Mouse (Mus musculus) neural tube, embryonic 14.5 days (tissue): ENCODE measurements around the gene Gm44502. TPM values are rescaled to one million over a fixed set of nuclear protein-coding genes. Genes with fewer than 3 reads are reported as not detected.

ENCODE experiments used
- ATAC-seq: fragments of 200-750 bp; cut with Nextera tagmentation; 2 replicates; pipeline ENCODE4 v1.8.0; 2017; ENCODE audit warnings: low read depth, mild to moderate bottlenecking, moderate TSS enrichment, moderate library complexity
- H3K27ac ChIP-seq: fragments of 300-500 bp; sonication (generic); 2 replicates; pipeline ENCODE4 v1.5.1; 2014; ENCODE audit warnings: low read depth, mild to moderate bottlenecking, control low read depth, low read length, moderate library complexity, mixed read lengths
- H3K27me3 ChIP-seq: fragments of 300-500 bp; sonication (generic); 2 replicates; pipeline ENCODE4 v1.6.1; 2014; ENCODE audit warnings: low read length; ENCODE audit not compliant: control insufficient read depth, insufficient read depth
- H3K36me3 ChIP-seq: fragments of 300-500 bp; sonication (generic); 2 replicates; pipeline ENCODE4 v1.6.1; 2014; ENCODE audit warnings: low read length, mixed read lengths; ENCODE audit not compliant: control insufficient read depth, insufficient read depth
- H3K4me1 ChIP-seq: fragments of 300-500 bp; sonication (generic); 2 replicates; pipeline ENCODE4 v1.6.1; 2014; ENCODE audit warnings: low read length; ENCODE audit not compliant: control insufficient read depth, insufficient read depth
- H3K4me2 ChIP-seq: fragments of 300-500 bp; sonication (generic); 2 replicates; pipeline ENCODE4 v1.6.1; 2014; ENCODE audit warnings: mild to moderate bottlenecking, low read depth, low read length, control low read depth
- H3K4me3 ChIP-seq: fragments of 300-500 bp; sonication (generic); 2 replicates; pipeline ENCODE4 v1.5.1; 2014; ENCODE audit warnings: low read depth, low read length, control low read depth, mixed read lengths
- H3K9ac ChIP-seq: fragments of 300-500 bp; sonication (generic); replicated peaks from 2 replicates; pipeline ENCODE4 v1.6.1; 2014; ENCODE audit warnings: low read depth, mild to moderate bottlenecking, control low read depth, low read length, mixed read lengths
- H3K9me3 ChIP-seq: fragments of 300-500 bp; sonication (generic); 2 replicates; pipeline ENCODE4 v1.6.1; 2016; ENCODE audit warnings: low read length; ENCODE audit not compliant: control insufficient read depth
- WGBS: fragments of 180-500 bp; shearing (Covaris S2); extraction: QIAGEN DNeasy Blood & Tissue Kit; methylation state at CpG from one replicate; pipeline ENCODE4 v1.1.7; 2014; 5-methylcytosine and 5-hydroxymethylcytosine counted together
- polyA plus RNA-seq: library from polyadenylated mRNA; unstranded; fragments of >200 nt; fragmentation: Nextera tagmentation; extraction: Ambion mirVana; gene quantifications from 2 replicates; pipeline ENCODE4 v1.2.1, GENCODE M21; 2014

Gene Gm44502
- polyA plus RNA-seq, 1 experiment from 2014 or later: 0.20 TPM

GRCm38 (mm10) chr15:89473921-89474320, 44.4 kb upstream of the Gm44502 start:
- 95% methylated on average over 8 of the region's 8 CpGs for WGBS
- Histone ChIP-seq H3K4me3 (no peak overlapping the region), H3K27me3 (no peaks in the 10 kb centered on the region), H3K4me2 (no peak overlapping the region), H3K9me3 (no peaks in the 10 kb centered on the region), H3K9ac (no peak overlapping the region), H3K4me1 (peaks cover 5% of the 10 kb centered on the region; the same call in 1 of the 2 replicates), H3K27ac (no peak overlapping the region), H3K36me3 (no peaks in the 10 kb centered on the region)
- no peak for ATAC-seq

DNA sequence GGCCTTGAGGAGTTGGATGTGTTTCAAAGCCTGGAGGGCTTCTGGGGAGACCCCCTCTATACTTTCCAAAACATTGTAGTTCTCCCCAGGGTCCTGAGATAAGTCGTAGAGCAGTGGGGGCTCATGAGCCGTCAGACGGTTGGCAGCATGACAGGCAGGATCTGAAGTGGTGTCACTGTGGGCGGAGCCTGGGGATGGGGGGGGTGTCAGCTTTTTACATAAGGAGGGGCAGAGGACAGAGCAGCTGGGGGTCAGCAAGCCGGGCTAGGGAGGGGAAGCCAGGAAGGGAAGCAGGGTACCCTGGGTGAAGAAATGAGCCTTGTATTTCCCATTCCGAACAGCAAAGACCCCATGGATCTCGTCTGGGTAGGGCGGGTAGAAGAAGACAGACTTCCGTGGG, 43.9 kb upstream of the Gm44502 start:
- WGBS: 82% methylated on average over 9 of the region's 9 CpGs
- Histone ChIP-seq H3K27ac (no peak overlapping the region), H3K9ac (no peak overlapping the region), H3K4me1 (peaks cover 5% of the 10 kb centered on the region; the same call in 1 of the 2 replicates), H3K9me3 (no peaks in the 10 kb centered on the region), H3K36me3 (no peaks in the 10 kb centered on the region), H3K4me3 (no peak overlapping the region), H3K4me2 (no peak overlapping the region), H3K27me3 (no peaks in the 10 kb centered on the region)
- ATAC-seq: no peak

GRCm38 (mm10) chr15:89471476-89471875, 42.0 kb upstream of the Gm44502 start:
- no peaks in the 10 kb centered on the region for H3K36me3 ChIP-seq
- no peak overlapping the region for H3K27ac ChIP-seq
- no peak overlapping the region for H3K9ac ChIP-seq
- H3K27me3 ChIP-seq: no peaks in the 10 kb centered on the region
- H3K4me1 ChIP-seq: peaks cover 5% of the 10 kb centered on the region; the same call in 1 of the 2 replicates
- no peak for ATAC-seq
- no peak overlapping the region for H3K4me2 ChIP-seq
- H3K4me3 ChIP-seq: no peak overlapping the region
- H3K9me3 ChIP-seq: no peaks in the 10 kb centered on the region
- 93% methylated on average over 4 of the region's 4 CpGs for WGBS

DNA sequence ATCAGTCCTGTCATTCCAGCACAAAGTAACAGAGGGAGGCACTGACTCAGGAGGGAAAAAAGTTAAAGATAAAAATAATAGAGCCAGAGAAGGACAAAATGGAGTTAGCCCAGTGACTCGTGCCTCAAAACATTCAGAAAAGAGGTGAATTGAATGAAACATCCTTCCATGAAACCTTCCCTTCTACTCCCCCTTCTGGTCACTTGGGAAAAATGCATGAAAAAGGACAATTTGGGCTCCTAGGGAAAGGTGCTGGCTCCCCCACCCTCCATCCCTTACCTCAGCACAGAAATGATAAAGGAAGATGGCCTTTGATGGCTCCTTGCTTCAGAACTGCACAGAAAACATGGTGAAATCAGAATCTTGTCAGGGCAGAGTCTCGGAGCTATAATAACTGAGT, 39.1 kb upstream of the Gm44502 start:
- no peaks in the 10 kb centered on the region for H3K27me3 ChIP-seq
- ATAC-seq: no peak
- H3K4me3 ChIP-seq: no peak overlapping the region
- no peaks in the 10 kb centered on the region for H3K4me1 ChIP-seq
- H3K9me3 ChIP-seq: no peaks in the 10 kb centered on the region
- no peak overlapping the region for H3K27ac ChIP-seq
- no peak overlapping the region for H3K9ac ChIP-seq
- no peaks in the 10 kb centered on the region for H3K36me3 ChIP-seq
- WGBS: 31% methylated on average over 2 of the region's 2 CpGs
- no peak overlapping the region for H3K4me2 ChIP-seq

DNA sequence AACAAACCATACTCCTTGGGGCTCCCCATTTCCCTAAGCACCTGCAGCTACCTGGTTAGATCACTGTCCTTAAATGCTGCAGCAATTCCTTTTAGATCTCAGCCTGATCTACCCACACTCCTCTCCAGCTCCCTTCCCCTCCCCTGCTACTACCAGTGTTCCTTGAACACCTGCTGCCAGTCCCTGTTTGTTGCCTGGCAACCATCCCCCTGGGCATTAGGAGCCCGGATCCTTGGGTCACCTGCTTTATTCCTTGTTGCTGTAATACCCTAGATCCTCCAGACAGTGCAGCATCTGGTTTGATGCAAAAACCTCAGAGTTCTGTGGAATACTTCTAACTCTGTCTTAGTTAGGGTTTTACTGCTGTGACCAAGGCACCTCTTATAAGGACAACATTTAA, 35.6 kb upstream of the Gm44502 start:
- Histone ChIP-seq H3K9ac (no peak overlapping the region), H3K27ac (no peak overlapping the region), H3K36me3 (peaks cover 19% of the 10 kb centered on the region; the same call in 1 of the 2 replicates), H3K9me3 (no peaks in the 10 kb centered on the region), H3K4me3 (no peak overlapping the region), H3K4me2 (no peak overlapping the region), H3K4me1 (no peaks in the 10 kb centered on the region), H3K27me3 (no peaks in the 10 kb centered on the region)
- ATAC-seq: peak; percentile 55; the same call in 1 of the 2 replicates
- WGBS: 13% methylated on average over 1 of the region's 1 CpGs

- no peak overlapping the region for H3K4me3 ChIP-seq
- no peak overlapping the region for H3K4me2 ChIP-seq
- H3K9me3 ChIP-seq: no peaks in the 10 kb centered on the region
- no peaks in the 10 kb centered on the region for H3K27me3 ChIP-seq
- peaks cover 31% of the 10 kb centered on the region for H3K36me3 ChIP-seq
- no peak for ATAC-seq
- WGBS: 66% methylated on average over 5 of the region's 5 CpGs
- no peaks in the 10 kb centered on the region for H3K4me1 ChIP-seq
- no peak overlapping the region for H3K9ac ChIP-seq
- H3K27ac ChIP-seq: no peak overlapping the region
Measured at GRCm38 (mm10) chr15:89463334-89464235, 34.1 kb upstream of the Gm44502 start.

DNA sequence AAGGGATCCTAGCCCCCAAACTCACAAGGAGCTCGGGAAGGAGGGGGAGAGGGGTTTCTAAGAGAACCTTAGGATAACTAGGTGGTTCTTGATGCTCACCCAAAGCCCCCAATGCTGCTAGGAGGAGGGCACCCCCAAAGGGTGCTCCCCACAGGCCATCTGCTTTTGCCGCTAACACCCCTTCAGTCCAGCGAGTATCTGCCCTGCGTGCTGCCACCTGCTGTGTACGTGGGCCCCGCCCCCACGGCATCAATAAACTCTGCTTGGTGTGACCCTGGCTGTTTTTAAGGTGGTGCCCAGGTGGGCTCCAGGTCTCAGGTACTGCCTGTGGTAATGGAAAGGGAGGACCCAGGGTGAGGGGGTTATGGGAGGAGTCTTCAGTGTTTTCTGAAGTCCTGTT, 32.7 kb upstream of the Gm44502 start:
- H3K4me2 ChIP-seq: no peak overlapping the region
- H3K36me3 ChIP-seq: peaks cover 44% of the 10 kb centered on the region
- no peak for ATAC-seq

DNA sequence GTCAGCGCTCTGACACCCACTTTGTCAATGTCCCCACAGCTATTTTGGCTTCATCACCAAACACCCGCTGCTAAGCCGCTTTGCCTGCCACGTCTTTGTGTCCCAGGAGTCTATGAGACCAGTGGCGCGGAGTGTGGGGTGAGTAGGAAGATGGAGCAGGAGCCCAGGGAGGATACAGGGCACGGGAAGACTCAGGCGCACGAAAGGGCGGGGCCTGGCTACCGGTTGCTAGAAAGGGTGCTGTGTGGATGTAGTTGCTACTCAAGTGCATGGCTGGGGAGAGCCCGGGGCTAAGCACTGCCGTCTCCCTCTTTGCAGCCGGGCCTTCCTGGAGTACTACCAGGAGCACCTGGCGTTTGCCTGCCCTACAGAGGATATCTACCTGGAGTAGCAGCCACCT, 31.8 kb upstream of the Gm44502 start:
- 79% methylated on average over 15 of the region's 15 CpGs for WGBS
- Histone ChIP-seq H3K4me3 (no peak overlapping the region), H3K36me3 (peaks cover 51% of the 10 kb centered on the region), H3K9ac (no peak overlapping the region), H3K27ac (no peak overlapping the region), H3K4me2 (no peak overlapping the region), H3K27me3 (no peaks in the 10 kb centered on the region), H3K4me1 (no peaks in the 10 kb centered on the region), H3K9me3 (no peaks in the 10 kb centered on the region)
- ATAC-seq: no peak

More for the DNA sequence above, 32.7 kb upstream of the Gm44502 start:
- no peaks in the 10 kb centered on the region for H3K9me3 ChIP-seq
- no peaks in the 10 kb centered on the region for H3K4me1 ChIP-seq
- no peaks in the 10 kb centered on the region for H3K27me3 ChIP-seq
- no peak overlapping the region for H3K4me3 ChIP-seq
- H3K27ac ChIP-seq: no peak overlapping the region
- H3K9ac ChIP-seq: no peak overlapping the region
- 73% methylated on average over 7 of the region's 7 CpGs for WGBS

DNA sequence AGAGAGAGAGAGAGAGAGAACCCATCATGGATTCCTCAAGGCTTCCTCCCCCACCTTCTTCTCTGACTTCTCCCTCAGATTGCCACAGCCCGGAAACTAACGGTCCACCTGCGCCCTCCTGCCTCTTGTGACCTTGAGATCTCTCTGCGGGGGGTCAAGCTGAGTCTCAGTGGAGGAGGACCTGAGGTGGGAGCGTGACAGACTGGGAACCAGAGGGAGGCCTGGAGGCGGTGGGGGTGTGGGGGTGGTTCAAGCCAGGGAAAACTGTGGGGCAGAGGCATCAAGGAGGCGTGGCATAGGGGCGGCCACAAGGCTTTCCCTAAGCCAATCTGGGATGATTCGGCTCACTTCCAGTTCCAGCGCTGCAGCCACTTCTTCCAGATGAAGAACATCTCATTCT, 30.8 kb upstream of the Gm44502 start:
- H3K4me1 ChIP-seq: peaks cover 9% of the 10 kb centered on the region
- no peak overlapping the region for H3K4me2 ChIP-seq
- no peak overlapping the region for H3K27ac ChIP-seq
- 79% methylated on average over 10 of the region's 10 CpGs for WGBS
- no peak overlapping the region for H3K9ac ChIP-seq
- ATAC-seq: no peak
- no peaks in the 10 kb centered on the region for H3K27me3 ChIP-seq
- peaks cover 51% of the 10 kb centered on the region for H3K36me3 ChIP-seq
- H3K9me3 ChIP-seq: no peaks in the 10 kb centered on the region
- no peak overlapping the region for H3K4me3 ChIP-seq
